ENCODE assay signal across 8 mouse cellular contexts in genomic region chr4:62524651-62525488, GRCm38 (mm10). TPM values are rescaled to one million over a fixed set of nuclear protein-coding genes. Genes with fewer than 3 reads are reported as not detected.
DNase-seq lines count a peak whose midpoint lies in the region; ATAC-seq and TF ChIP-seq lines count a peak whose summit lies in the region.

Gene Pole3 (minus strand): TSS chr4:62525068.
Gene 4933430I17Rik (plus strand): TSS chr4:62525369.

- WGBS in forebrain, postnatal 0 days: 2% methylated on average over 59 of the region's 59 CpGs
- WGBS in lung, embryonic 15.5 days: under 1% methylated on average over 59 of the region's 59 CpGs

- no peak for DNase-seq in G1E (ENCODE audit: low spot score)
- peak; percentile 91 to 97 for DNase-seq in cerebellum, adult 18-20 months
- DNase-seq in forebrain, postnatal 0 days: peak; percentile 100
- peak; percentile 99 for DNase-seq in heart, postnatal 4 days
- peak; percentile 95 to 97 for DNase-seq in layer of hippocampus, adult 8-10 months (ENCODE audit: low spot score in 2 of 2)
- peak; percentile 95 for DNase-seq in ovary, adult 18-20 months (ENCODE audit: low spot score)
- DNase-seq in thymus, postnatal 0 days (ENCODE audit: low spot score): peak; percentile 98

- no peaks in the 10 kb centered on the region for H3K9me3 ChIP-seq in G1E (replicated peaks)
- no peaks in the 10 kb centered on the region for H3K9me3 ChIP-seq in forebrain, postnatal 0 days (ENCODE audit: low read length)
- no peaks in the 10 kb centered on the region for H3K9me3 ChIP-seq in lung, embryonic 15.5 days

- H3K36me3 ChIP-seq in G1E (replicated peaks): peaks cover 29% of the 10 kb centered on the region
- H3K36me3 ChIP-seq in forebrain, postnatal 0 days (ENCODE audit: insufficient read depth): no peaks in the 10 kb centered on the region
- H3K36me3 ChIP-seq in lung, embryonic 15.5 days: peaks cover 21% of the 10 kb centered on the region

- peaks cover 39% of the 10 kb centered on the region for H3K4me1 ChIP-seq in G1E (ENCODE audit: insufficient read depth, low read depth, low read length)
- H3K4me1 ChIP-seq in forebrain, postnatal 0 days (ENCODE audit: insufficient read depth): 0 out of 2 replicates have a peak, but pooled peaks cover 5% of the 10 kb centered on the region
- peaks cover 14% of the 10 kb centered on the region for H3K4me1 ChIP-seq in lung, embryonic 15.5 days

- H3K4me3 ChIP-seq in G1E (ENCODE audit: low read depth, low read length): peak within 1 kb of the TSS; percentile 92
- peak within 1 kb of the TSS; percentile 65 for H3K4me3 ChIP-seq in forebrain, postnatal 0 days (ENCODE audit: low read depth, low read length)
- H3K4me3 ChIP-seq in lung, embryonic 15.5 days: peak within 1 kb of the TSS; percentile 73

- H3K4me2 ChIP-seq in forebrain, postnatal 0 days (ENCODE audit: low read depth): peak within 1 kb of the TSS; percentile 86
- peak within 1 kb of the TSS; percentile 87 for H3K4me2 ChIP-seq in lung, embryonic 15.5 days

- no peak for TF ChIP-seq CTCF in G1E (IDR thresholded peaks at IDR 0.05; ENCODE audit: low read depth, low read length)
- no peak for TF ChIP-seq CTCF in forebrain, postnatal 0 days (IDR thresholded peaks at IDR 0.05; ENCODE audit: low read depth)

- peak within 1 kb of the TSS; percentile 98 for H3K27ac ChIP-seq in forebrain, postnatal 0 days (ENCODE audit: low read depth, low read length)
- peak within 1 kb of the TSS; percentile 98 for H3K27ac ChIP-seq in lung, embryonic 15.5 days

- peaks cover 18% of the 10 kb centered on the region for H3K27me3 ChIP-seq in G1E (ENCODE audit: insufficient read depth, low read length)
- no peaks in the 10 kb centered on the region for H3K27me3 ChIP-seq in forebrain, postnatal 0 days (ENCODE audit: insufficient read depth, low read length)
- no peaks in the 10 kb centered on the region for H3K27me3 ChIP-seq in lung, embryonic 15.5 days

- H3K9ac ChIP-seq in forebrain, postnatal 0 days: peak within 1 kb of the TSS; percentile 87
- peak within 1 kb of the TSS; percentile 71 for H3K9ac ChIP-seq in lung, embryonic 15.5 days

- peak; percentile 96 for ATAC-seq in G1E (ENCODE audit: extremely low read depth, insufficient number of reproducible peaks, low FRiP score, poor library complexity, severe bottlenecking)
- peak; percentile 98 for ATAC-seq in forebrain, postnatal 0 days
- peak; percentile 98 for ATAC-seq in lung, embryonic 15.5 days (ENCODE audit: borderline replicate concordance, extremely low read depth, low FRiP score, low TSS enrichment)

RNA-seq across cellular contexts. Expression of gene Pole3, which starts in this region (rescaled TPM):
- total RNA-seq in G1E (2014; fragmentation: Nextera tagmentation) (32.5 and 36.3 TPM in 2 replicates), G1E (2017) (71.7 and 73.9 TPM in 2 replicates)
- 37.2 and 40.9 TPM in 2 replicates for polyA plus RNA-seq in G1E (2012)
- 29.1 and 36.6 TPM in 2 replicates for total RNA-seq in forebrain, postnatal 0 days (2014; rRNA removed)
- 52.2 and 68.3 TPM in 2 replicates for polyA plus RNA-seq in forebrain, postnatal 0 days (2015; fragmentation: Nextera tagmentation; extraction: Ambion mirVana)
- total RNA-seq in heart, postnatal 4 days (2021): 10 to 100 TPM; 28.2 to 31.1 TPM
- total RNA-seq in layer of hippocampus, adult 8-10 months (2022): 10 to 100 TPM; 27.5 to 29.7 (median 27.9) TPM
- 89.5 and 90.2 TPM in 2 replicates for polyA plus RNA-seq in lung, embryonic 15.5 days (2015; fragmentation: Nextera tagmentation; extraction: Ambion mirVana)
- 55.2 and 62.3 TPM in 2 replicates for polyA plus RNA-seq in thymus, postnatal 0 days (2015; fragmentation: Nextera tagmentation; extraction: Ambion mirVana)

RNA-seq across cellular contexts. Expression of gene 4933430I17Rik, which starts in this region (rescaled TPM):
- total RNA-seq in G1E (2014; fragmentation: Nextera tagmentation): 0.53 TPM in 1 of 2 replicates, not detected in the other
- 0.27 and 0.29 TPM in 2 replicates for total RNA-seq in G1E (2017)
- polyA plus RNA-seq in G1E (2012): 0.05 TPM in 1 of 2 replicates, not detected in the other
- total RNA-seq in forebrain, postnatal 0 days (2014; rRNA removed): 0.31 and 0.38 TPM in 2 replicates
- 0.50 and 0.72 TPM in 2 replicates for polyA plus RNA-seq in forebrain, postnatal 0 days (2015; fragmentation: Nextera tagmentation; extraction: Ambion mirVana)
- under 1 TPM; 0.19 to 0.25 TPM for total RNA-seq in heart, postnatal 4 days (2021)
- total RNA-seq in layer of hippocampus, adult 8-10 months (2022): under 1 TPM in 3 of 4 experiments, not detected in 1; 0.23 to 0.59 (median 0.55) TPM
- polyA plus RNA-seq in lung, embryonic 15.5 days (2015; fragmentation: Nextera tagmentation; extraction: Ambion mirVana): 0.47 and 0.72 TPM in 2 replicates
- polyA plus RNA-seq in thymus, postnatal 0 days (2015; fragmentation: Nextera tagmentation; extraction: Ambion mirVana): 0.32 and 0.49 TPM in 2 replicates
